Mouse (Mus musculus) MEL (cell line): ENCODE results near the gene Slc25a21. TPM values are rescaled to one million over a fixed set of nuclear protein-coding genes. Genes with fewer than 3 reads are reported as not detected.
A peak's percentile ranks its signal among the peaks of the same experiment; 100 is the strongest.

Experiments
- DNase-seq: peaks from one replicate; pipeline ENCODE4 v3.0.0; 2011; ENCODE audit warnings: low read depth, low spot score
- H3K27ac ChIP-seq: 2 replicates; pipeline ENCODE4 v1.5.1; 2012; ENCODE audit warnings: low read depth, mild to moderate bottlenecking, control low read depth, low read length, moderate library complexity; ENCODE audit not compliant: control insufficient read depth
- H3K27me3 ChIP-seq, 2 experiments: fragments of 150-350 bp in 1 of 2; sonication (generic) in 1 of 2; 2 replicates each; pipeline ENCODE4 v1.6.1; 2012; ENCODE audit warnings: low read length in 2 of 2, mild to moderate bottlenecking in 2 of 2, improper control_type of control experiment in 1 of 2, moderate library complexity in 1 of 2; ENCODE audit not compliant: insufficient read depth in 2 of 2, control insufficient read depth in 1 of 2
- H3K36me3 ChIP-seq, 2 experiments: 2 replicates each; pipeline ENCODE4 v1.6.1; 2012 to 2014; ENCODE audit warnings: low read length in 2 of 2, improper control_type of control experiment in 1 of 2, inconsistent platforms in 1 of 2, mild to moderate bottlenecking in 1 of 2; ENCODE audit not compliant: insufficient read depth in 2 of 2, control insufficient read depth in 1 of 2
- H3K4me1 ChIP-seq, 2 experiments: fragments of 150-350 bp in 1 of 2; sonication (generic) in 1 of 2; 2 replicates each; pipeline ENCODE4 v1.6.1; 2012; ENCODE audit warnings: low read length in 2 of 2, improper control_type of control experiment in 1 of 2, mild to moderate bottlenecking in 1 of 2; ENCODE audit not compliant: insufficient read depth in 2 of 2, control insufficient read depth in 1 of 2
- H3K4me3 ChIP-seq, 2 experiments: fragments of 150-350 bp in 1 of 2; sonication (generic) in 1 of 2; 2 replicates each; pipeline ENCODE4 v1.5.1; 2012; ENCODE audit warnings: low read depth in 2 of 2, low read length in 2 of 2, mild to moderate bottlenecking in 2 of 2, moderate library complexity in 2 of 2, control low read depth in 1 of 2, improper control_type of control experiment in 1 of 2; ENCODE audit not compliant: control insufficient read depth in 1 of 2, insufficient read depth in 1 of 2
- H3K79me2 ChIP-seq: 2 replicates; pipeline ENCODE4 v1.6.1; 2012; ENCODE audit warnings: mild to moderate bottlenecking, low read length, moderate library complexity; ENCODE audit not compliant: control insufficient read depth, poor library complexity, insufficient read depth
- H3K9ac ChIP-seq: 2 replicates; pipeline ENCODE4 v1.6.1; 2012; ENCODE audit warnings: low read depth, mild to moderate bottlenecking, control low read depth, low read length, moderate library complexity; ENCODE audit not compliant: control insufficient read depth, poor library complexity, severe bottlenecking
- H3K9me3 ChIP-seq: fragments of 150-350 bp; sonication (generic); replicated peaks from 2 replicates; pipeline ENCODE4 v1.6.1; 2012; ENCODE audit warnings: mild to moderate bottlenecking, low read length, improper control_type of control experiment, moderate library complexity; ENCODE audit not compliant: insufficient read depth
- CHD2 ChIP-seq: IDR thresholded peaks from 2 replicates; pipeline ENCODE4 v1.6.1; 2011; ENCODE audit warnings: low read length, improper control_type of control experiment
- ELF1 ChIP-seq: IDR thresholded peaks from 2 replicates; pipeline ENCODE4 v1.6.1; 2014; ENCODE audit warnings: low read depth, mild to moderate bottlenecking, inconsistent platforms, low read length, improper control_type of control experiment, moderate library complexity
- EP300 ChIP-seq, 2 experiments: IDR thresholded peaks; 2 replicates each; pipeline ENCODE4 v1.6.1; 2011; ENCODE audit warnings: improper control_type of control experiment in 2 of 2, low read length in 2 of 2, low read depth in 1 of 2, mild to moderate bottlenecking in 1 of 2
- ETS1 ChIP-seq: IDR thresholded peaks from 2 replicates; pipeline ENCODE4 v1.6.1; 2012; ENCODE audit warnings: low read depth, mild to moderate bottlenecking, inconsistent platforms, low read length, improper control_type of control experiment, moderate library complexity
- GABPA ChIP-seq: IDR thresholded peaks from 2 replicates; pipeline ENCODE4 v1.6.1; 2012; ENCODE audit warnings: low read depth, mild to moderate bottlenecking, inconsistent platforms, low read length, improper control_type of control experiment, moderate library complexity
- GATA1 ChIP-seq: IDR thresholded peaks from 2 replicates; pipeline ENCODE4 v1.6.1; 2011; ENCODE audit warnings: low read depth, low read length, improper control_type of control experiment
- JUND ChIP-seq: IDR thresholded peaks from 2 replicates; pipeline ENCODE4 v1.6.1; 2011; ENCODE audit warnings: low read depth, mild to moderate bottlenecking, improper control_type of control experiment, low read length
- KAT2A ChIP-seq: conservative IDR thresholded peaks from 2 replicates; pipeline ENCODE4 v1.6.1; 2012; ENCODE audit warnings: low read depth, low read length, improper control_type of control experiment, inconsistent platforms
- MAX ChIP-seq: IDR thresholded peaks from 2 replicates; pipeline ENCODE4 v1.6.1; 2011; ENCODE audit warnings: low read length, improper control_type of control experiment
- MAZ ChIP-seq: IDR thresholded peaks from 2 replicates; pipeline ENCODE4 v1.6.1; 2012; ENCODE audit warnings: low read depth, mild to moderate bottlenecking, inconsistent platforms, low read length, improper control_type of control experiment
- MEF2A ChIP-seq: IDR thresholded peaks from 2 replicates; pipeline ENCODE4 v1.6.1; 2014; ENCODE audit warnings: low read depth, mild to moderate bottlenecking, inconsistent platforms, low read length, improper control_type of control experiment; ENCODE audit not compliant: poor library complexity, insufficient replicate concordance, severe bottlenecking; ENCODE audit errors: extremely low read depth
- MXI1 ChIP-seq: IDR thresholded peaks from 2 replicates; pipeline ENCODE4 v1.6.1; 2011; ENCODE audit warnings: mild to moderate bottlenecking, low read depth, low read length, improper control_type of control experiment
- MYC ChIP-seq: IDR thresholded peaks from 2 replicates; pipeline ENCODE4 v1.6.1; 2011; ENCODE audit warnings: low read depth, mild to moderate bottlenecking, low read length, improper control_type of control experiment, moderate library complexity
- POLR2A ChIP-seq, 2 experiments: IDR thresholded peaks; 2 replicates each; pipeline ENCODE4 v1.6.1; 2011 to 2012; ENCODE audit warnings: low read length in 2 of 2, mild to moderate bottlenecking in 2 of 2, control low read depth in 1 of 2, improper control_type of control experiment in 1 of 2, low read depth in 1 of 2, moderate library complexity in 1 of 2; ENCODE audit not compliant: control insufficient read depth in 1 of 2, insufficient read depth in 1 of 2, poor library complexity in 1 of 2
- RAD21 ChIP-seq: IDR thresholded peaks from 2 replicates; pipeline ENCODE4 v1.6.1; 2011; ENCODE audit warnings: mild to moderate bottlenecking, low read depth, low read length, improper control_type of control experiment
- RCOR1 ChIP-seq: IDR thresholded peaks from 2 replicates; pipeline ENCODE4 v1.6.1; 2012; ENCODE audit warnings: low read depth, mild to moderate bottlenecking, inconsistent platforms, low read length, improper control_type of control experiment
- SIN3A ChIP-seq: IDR thresholded peaks from 2 replicates; pipeline ENCODE4 v1.6.1; 2012; ENCODE audit warnings: low read length, improper control_type of control experiment, inconsistent platforms
- SMC3 ChIP-seq: IDR thresholded peaks from 2 replicates; pipeline ENCODE4 v1.6.1; 2011; ENCODE audit warnings: low read depth, low read length, improper control_type of control experiment
- TAL1 ChIP-seq: IDR thresholded peaks from 2 replicates; pipeline ENCODE4 v1.6.1; 2012; ENCODE audit warnings: mild to moderate bottlenecking, inconsistent platforms, low read length, moderate library complexity, mixed read lengths
- TCF12 ChIP-seq: IDR thresholded peaks from 2 replicates; pipeline ENCODE4 v1.6.1; 2014; ENCODE audit warnings: low read depth, mild to moderate bottlenecking, inconsistent platforms, low read length, improper control_type of control experiment, moderate library complexity
- USF1 ChIP-seq: IDR thresholded peaks from 2 replicates; pipeline ENCODE4 v1.6.1; 2014; ENCODE audit warnings: low read depth, mild to moderate bottlenecking, inconsistent platforms, low read length, improper control_type of control experiment, moderate library complexity
- USF2 ChIP-seq, 2 experiments: IDR thresholded peaks; 2 replicates each; pipeline ENCODE4 v1.6.1; 2011 to 2012; ENCODE audit warnings: improper control_type of control experiment in 2 of 2, low read length in 2 of 2, borderline replicate concordance in 1 of 2, inconsistent platforms in 1 of 2, low read depth in 1 of 2, mild to moderate bottlenecking in 1 of 2; ENCODE audit not compliant: insufficient read depth in 1 of 2
- polyA plus RNA-seq, 2 experiments: library from polyadenylated mRNA; stranded (reverse) in 1 of 2; unstranded in 1 of 2; fragments of >175 nt in 1 of 2; fragments of >200 nt in 1 of 2; gene quantifications; 2 replicates each; pipeline versions ENCODE4 v1.2.1 to v1.2.4; 2012; ENCODE audit warnings: low replicate concordance in 2 of 2, low read depth in 1 of 2; ENCODE audit not compliant: insufficient read length in 2 of 2, insufficient read depth in 1 of 2, missing spikeins in 1 of 2
- total RNA-seq: library from RNA; depleted of rRNA; stranded (reverse); fragments of 300-350 nt; gene quantifications from 2 replicates; pipeline ENCODE4 v1.2.3, GENCODE M21; 2012

The Slc25a21 gene
- total and polyA plus RNA-seq, 3 experiments, result 14.7 to 18.3 TPM; not detected in 1

GRCm38 (mm10) chr12:56789236-56789635 is 408.0 kb downstream of the Slc25a21 start:
- no peak for DNase-seq
- TF ChIP-seq MAX (no peak), CHD2 (no peak), TAL1 (no peak), MEF2A (no peak), MAZ (no peak)
- no peaks in the 10 kb centered on the region for H3K79me2 ChIP-seq

GRCm38 (mm10) chr12:56785250-56785649 is 412.0 kb downstream of the Slc25a21 start:
- Histone ChIP-seq H3K4me3 (no peak overlapping the region), H3K79me2 (no peaks in the 10 kb centered on the region), H3K4me1 (no peaks in the 10 kb centered on the region; a peak in 1 of 4 replicates), H3K36me3 (no peaks in the 10 kb centered on the region), H3K27me3 (no peaks in the 10 kb centered on the region), H3K9ac (no peak overlapping the region), H3K27ac (no peak overlapping the region), H3K9me3 (no peaks in the 10 kb centered on the region)
- DNase-seq, result peak; percentile 59
- TF ChIP-seq MEF2A (no peak), GABPA (no peak), MYC (no peak), ELF1 (no peak), POLR2A (IDR thresholded peaks at IDR 0.05; ENCODE audit: control insufficient read depth in 1 of 2, insufficient read depth in 1 of 2, low read depth in 1 of 2, low read length in 2 of 2, poor library complexity in 1 of 2) (no peak), SMC3 (no peak), MXI1 (no peak; the same call in 1 of the 2 replicates), TCF12 (peak; percentile 34; the same call in 1 of the 2 replicates), KAT2A (no peak), JUND (no peak), USF1 (peak; percentile 80), RAD21 (no peak), EP300 (IDR thresholded peaks at IDR 0.05; ENCODE audit: low read depth in 1 of 2, low read length in 2 of 2) (peak in 1 of 2 experiments; percentile 47; a peak in 1 of 4 replicates), RCOR1 (peak; percentile 92), ETS1 (no peak), USF2 (IDR thresholded peaks at IDR 0.05; ENCODE audit: borderline replicate concordance in 1 of 2, insufficient read depth in 1 of 2, low read depth in 1 of 2, low read length in 2 of 2) (no peak), CHD2 (no peak), SIN3A (no peak), GATA1 (peak; percentile 61)

More at GRCm38 (mm10) chr12:56789236-56789635, 408.0 kb downstream of the Slc25a21 start:
- Histone ChIP-seq H3K9ac (no peak overlapping the region), H3K4me3 (no peak overlapping the region), H3K27ac (no peak overlapping the region), H3K9me3 (no peaks in the 10 kb centered on the region), H3K27me3 (no peaks in the 10 kb centered on the region), H3K4me1 (no peaks in the 10 kb centered on the region), H3K36me3 (no peaks in the 10 kb centered on the region)
